Mouse (Mus musculus) erythroblast, embryonic 14.5 days (primary cell): ENCODE measurements around the gene Tmpo. TPM values are rescaled to one million over a fixed set of nuclear protein-coding genes. Genes with fewer than 3 reads are reported as not detected.

Experiments
- H3K27me3 ChIP-seq: 2 replicates; pipeline ENCODE4 v1.6.1; 2012; ENCODE audit warnings: inconsistent platforms; ENCODE audit not compliant: control insufficient read depth
- H3K36me3 ChIP-seq: 2 replicates; pipeline ENCODE4 v1.6.1; 2012; ENCODE audit warnings: mild to moderate bottlenecking, inconsistent platforms; ENCODE audit not compliant: control insufficient read depth
- H3K4me1 ChIP-seq: 2 replicates; pipeline ENCODE4 v1.6.1; 2012; ENCODE audit warnings: inconsistent platforms; ENCODE audit not compliant: control insufficient read depth
- H3K4me3 ChIP-seq: replicated peaks from 2 replicates; pipeline ENCODE3; 2012; ENCODE audit warnings: moderate library complexity, mild to moderate bottlenecking, inconsistent platforms
- H3K9me3 ChIP-seq: 2 replicates; pipeline ENCODE4 v1.6.1; 2012; ENCODE audit warnings: low read length, inconsistent platforms, mixed read lengths; ENCODE audit not compliant: control insufficient read depth
- GATA1 ChIP-seq: IDR thresholded peaks from 2 replicates; pipeline ENCODE4 v1.6.1; 2012; ENCODE audit warnings: low read length, inconsistent platforms, mixed read lengths
- TAL1 ChIP-seq: IDR thresholded peaks from 3 replicates; pipeline ENCODE4 v1.6.1; 2012; ENCODE audit warnings: low read length, inconsistent platforms, mixed read lengths
- polyA plus RNA-seq: library from polyadenylated mRNA; stranded (reverse); fragments of >175 nt; gene quantifications from 2 replicates; pipeline ENCODE4 v1.2.3, GENCODE M21; 2012

Gene Tmpo
- polyA plus RNA-seq, 1 experiment = 37.9 TPM

DNA sequence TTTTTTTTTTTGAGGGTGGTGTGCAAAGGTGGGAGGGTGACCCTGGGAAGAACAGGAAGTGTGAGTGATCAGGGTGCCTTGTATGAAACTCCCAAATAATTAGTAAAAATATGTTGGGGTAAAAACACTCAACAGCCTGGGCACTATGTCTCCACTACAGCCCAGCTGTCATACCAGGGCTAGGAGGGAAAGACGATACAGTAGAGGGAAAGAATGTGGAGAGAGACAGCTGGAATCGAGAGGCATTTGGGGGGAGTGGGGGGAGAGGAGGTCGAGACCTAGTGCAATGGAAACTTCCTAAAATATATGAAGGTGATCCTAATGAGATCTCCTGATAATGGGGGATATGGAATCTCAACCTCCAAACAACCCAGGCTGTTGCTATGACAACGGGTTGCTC, 71.3 kb downstream of the Tmpo start:
- TF ChIP-seq GATA1 = no peak
- TF ChIP-seq TAL1 = no peak
- Histone ChIP-seq H3K36me3 (peaks cover 22% of the 10 kb centered on the region), H3K4me3 (no peak overlapping the region), H3K9me3 (no peaks in the 10 kb centered on the region), H3K27me3 (no peaks in the 10 kb centered on the region), H3K4me1 (no peaks in the 10 kb centered on the region)

- Histone ChIP-seq H3K9me3 (no peaks in the 10 kb centered on the region), H3K27me3 (no peaks in the 10 kb centered on the region), H3K4me1 (no peaks in the 10 kb centered on the region), H3K4me3 (no peak overlapping the region), H3K36me3 (no peaks in the 10 kb centered on the region)
- no peak for TF ChIP-seq TAL1
Observed at GRCm38 (mm10) chr10:91105981-91106380, 75.1 kb downstream of the Tmpo start.

GRCm38 (mm10) chr10:91102799-91103590, 78.1 kb downstream of the Tmpo start:
- Histone ChIP-seq H3K9me3 (no peaks in the 10 kb centered on the region), H3K4me1 (no peaks in the 10 kb centered on the region), H3K27me3 (no peaks in the 10 kb centered on the region), H3K4me3 (no peak overlapping the region), H3K36me3 (no peaks in the 10 kb centered on the region)
- TF ChIP-seq TAL1 (no peak), GATA1 (no peak)

- H3K9me3 ChIP-seq = no peaks in the 10 kb centered on the region
- TF ChIP-seq GATA1 (no peak), TAL1 (no peak)
- H3K4me3 ChIP-seq = no peak overlapping the region
- no peaks in the 10 kb centered on the region for H3K4me1 ChIP-seq
- H3K27me3 ChIP-seq = no peaks in the 10 kb centered on the region
- H3K36me3 ChIP-seq = no peaks in the 10 kb centered on the region
Observed at GRCm38 (mm10) chr10:91101936-91102335, 79.2 kb downstream of the Tmpo start.

DNA sequence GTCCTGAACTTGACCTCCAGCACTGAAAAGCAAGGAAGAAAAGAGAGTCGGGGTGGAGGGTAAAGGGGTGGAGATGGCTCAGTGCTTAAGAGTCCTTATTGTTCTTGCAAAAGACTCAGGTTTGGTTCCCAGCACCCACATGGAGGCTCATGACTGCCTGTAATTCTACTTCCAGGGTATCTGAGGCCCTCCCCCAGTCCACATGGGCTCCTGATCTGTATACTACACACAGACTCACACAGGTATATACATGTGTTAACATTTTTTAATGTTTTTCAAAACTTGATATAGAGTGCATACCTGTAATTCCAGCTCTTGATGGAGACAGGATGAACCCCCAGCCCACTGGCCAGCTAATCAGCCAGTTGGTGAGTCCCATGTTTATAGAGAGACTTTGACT, 81.0 kb downstream of the Tmpo start:
- no peaks in the 10 kb centered on the region for H3K27me3 ChIP-seq
- TF ChIP-seq GATA1 = no peak
- TF ChIP-seq TAL1 = no peak

DNA sequence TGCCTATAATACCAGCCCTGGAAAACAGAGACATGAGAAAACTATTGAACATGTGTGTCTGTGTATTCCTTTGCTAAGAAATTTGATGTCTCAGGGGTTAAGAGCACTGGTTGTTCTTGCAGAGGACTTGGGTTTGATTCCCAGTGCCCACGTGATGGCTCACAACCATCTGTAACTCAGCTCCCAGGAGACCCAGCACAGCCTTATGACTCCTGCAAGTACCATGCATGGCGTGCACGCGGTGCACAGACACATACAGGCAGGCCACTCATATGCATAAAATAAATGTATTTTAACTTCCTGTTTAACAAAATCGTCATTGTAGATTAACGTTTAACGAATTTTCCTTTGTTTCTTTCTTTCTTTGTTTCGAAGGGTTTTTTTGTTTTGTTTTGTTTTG, 83.1 kb downstream of the Tmpo start:
- no peak for TF ChIP-seq TAL1
- TF ChIP-seq GATA1 = no peak
- Histone ChIP-seq H3K36me3 (no peaks in the 10 kb centered on the region), H3K4me3 (no peak overlapping the region), H3K9me3 (no peaks in the 10 kb centered on the region), H3K27me3 (no peaks in the 10 kb centered on the region), H3K4me1 (no peaks in the 10 kb centered on the region; the same call in none of the 2 replicates)

More for the DNA sequence above, 81.0 kb downstream of the Tmpo start:
- H3K4me1 ChIP-seq = no peaks in the 10 kb centered on the region
- no peak overlapping the region for H3K4me3 ChIP-seq
- H3K9me3 ChIP-seq = no peaks in the 10 kb centered on the region
- no peaks in the 10 kb centered on the region for H3K36me3 ChIP-seq

Other genes with a start within 250 kb of the Tmpo start
- gene Apaf1, start 98.5 kb downstream of the Tmpo start, polyA plus RNA-seq = 0.11 and 0.30 TPM in 2 replicates
- not detected in 2 replicates for gene Ikbip, start 98.4 kb downstream of the Tmpo start, polyA plus RNA-seq
- 18.7 and 21.2 TPM in 2 replicates for gene Slc25a3, start 57.3 kb downstream of the Tmpo start, polyA plus RNA-seq